Mouse (Mus musculus) myocyte (in vitro differentiated cells): ENCODE results near the gene Maats1. TPM values are rescaled to one million over a fixed set of nuclear protein-coding genes. Genes with fewer than 3 reads are reported as not detected.
A peak's percentile ranks its signal among the peaks of the same experiment; 100 is the strongest.

ENCODE experiments used
- H3K27me3 ChIP-seq: one replicate; pipeline ENCODE4 v1.6.1; 2011; ENCODE audit not compliant: control insufficient read depth, insufficient read depth, insufficient read length
- H3K36me3 ChIP-seq: one replicate; pipeline ENCODE4 v1.6.1; 2011; ENCODE audit not compliant: control insufficient read depth, insufficient read depth
- H3K4me2 ChIP-seq: one replicate; pipeline ENCODE4 v1.6.1; 2011; ENCODE audit warnings: low read depth, control low read depth
- H3K4me3 ChIP-seq: one replicate; pipeline ENCODE4 v1.5.1; 2011; ENCODE audit warnings: mild to moderate bottlenecking, control low read depth, moderate library complexity
- H3K79me2 ChIP-seq: one replicate; pipeline ENCODE4 v1.6.1; 2011; ENCODE audit not compliant: control insufficient read depth, insufficient read depth
- H3ac ChIP-seq: one replicate; pipeline ENCODE4 v1.6.1; 2011; ENCODE audit not compliant: control insufficient read depth, insufficient read length
- CEBPB ChIP-seq: IDR thresholded peaks from 2 replicates; pipeline ENCODE4 v1.6.1; 2011; ENCODE audit warnings: mild to moderate bottlenecking, moderate library complexity; ENCODE audit not compliant: poor library complexity, insufficient read depth, severe bottlenecking
- E2F4 ChIP-seq: IDR thresholded peaks from one replicate; pipeline ENCODE4 v1.6.1; 2011; ENCODE audit warnings: mild to moderate bottlenecking, control low read depth, moderate library complexity; ENCODE audit not compliant: insufficient read depth
- MAX ChIP-seq: IDR thresholded peaks from one replicate; pipeline ENCODE4 v1.6.1; 2011; ENCODE audit warnings: low read depth, mild to moderate bottlenecking, control low read depth
- MYOD1 ChIP-seq, 3 experiments: IDR thresholded peaks; one replicate each; pipeline ENCODE4 v1.6.1; 2011; ENCODE audit warnings: control low read depth in 2 of 3, low read depth in 2 of 3, mild to moderate bottlenecking in 2 of 3, moderate library complexity in 1 of 3; ENCODE audit not compliant: insufficient read length in 2 of 3, control insufficient read depth in 1 of 3
- MYOG ChIP-seq, 3 experiments: IDR thresholded peaks; one replicate each; pipeline ENCODE4 v1.6.1; 2011; ENCODE audit warnings: control low read depth in 2 of 3, low read depth in 2 of 3, mild to moderate bottlenecking in 2 of 3; ENCODE audit not compliant: insufficient read length in 2 of 3, control insufficient read depth in 1 of 3, insufficient read depth in 1 of 3
- POLR2A ChIP-seq: IDR thresholded peaks from one replicate; pipeline ENCODE4 v1.6.1; 2011; ENCODE audit warnings: low read depth, mild to moderate bottlenecking, control low read depth, moderate library complexity; ENCODE audit not compliant: insufficient read length
- POLR2AphosphoS2 ChIP-seq: IDR thresholded peaks from one replicate; pipeline ENCODE4 v1.6.1; 2011; ENCODE audit warnings: low read depth, control low read depth; ENCODE audit not compliant: insufficient read length
- REST ChIP-seq: IDR thresholded peaks from one replicate; pipeline ENCODE4 v1.6.1; 2011; ENCODE audit warnings: mild to moderate bottlenecking, control low read depth, moderate library complexity; ENCODE audit not compliant: insufficient read depth, insufficient read length
- SRF ChIP-seq: IDR thresholded peaks from one replicate; pipeline ENCODE4 v1.6.1; 2011; ENCODE audit warnings: low read depth; ENCODE audit not compliant: control insufficient read depth, insufficient read length
- TCF12 ChIP-seq: IDR thresholded peaks from one replicate; pipeline ENCODE4 v1.6.1; 2011; ENCODE audit warnings: mild to moderate bottlenecking, control low read depth; ENCODE audit not compliant: poor library complexity, insufficient read depth, severe bottlenecking
- TCF3 ChIP-seq: IDR thresholded peaks from one replicate; pipeline ENCODE4 v1.6.1; 2011; ENCODE audit warnings: low read depth, control low read depth; ENCODE audit not compliant: insufficient read length
- USF1 ChIP-seq: IDR thresholded peaks from one replicate; pipeline ENCODE4 v1.6.1; 2011; ENCODE audit warnings: low read depth, mild to moderate bottlenecking, control low read depth, moderate library complexity
- polyA plus RNA-seq: library from polyadenylated mRNA; unstranded; fragments of >200 nt; fragmentation: generic; extraction: Trizol; gene quantifications from one replicate; pipeline ENCODE4 v1.2.1, GENCODE M21; 2012; ENCODE audit warnings: missing spikeins

Maats1 gene
- polyA plus RNA-seq, 1 experiment: 1.1 TPM

GRCm38 (mm10) chr16:38379493-38379892 is 37.5 kb upstream of the Maats1 start:
- Histone ChIP-seq H3ac (no peak overlapping the region), H3K36me3 (no peaks in the 10 kb centered on the region), H3K4me3 (no peak overlapping the region)

GRCm38 (mm10) chr16:38379088-38379487 is 37.1 kb upstream of the Maats1 start:
- H3K4me3 ChIP-seq: no peak overlapping the region
- peak overlapping the region; percentile 54 for H3K4me2 ChIP-seq
- no peak overlapping the region for H3ac ChIP-seq
- H3K79me2 ChIP-seq: no peaks in the 10 kb centered on the region
- no peaks in the 10 kb centered on the region for H3K36me3 ChIP-seq
- H3K27me3 ChIP-seq: no peaks in the 10 kb centered on the region
- TF ChIP-seq MYOG (IDR thresholded peaks at IDR 0.05; ENCODE audit: control insufficient read depth in 1 of 3, insufficient read depth in 1 of 3, insufficient read length in 2 of 3, low read depth in 2 of 3): peak; percentile 27 to 75 (median 72)
- peak in 2 of 3 experiments; percentile 80 to 83 for TF ChIP-seq MYOD1 (IDR thresholded peaks at IDR 0.05; ENCODE audit: control insufficient read depth in 1 of 3, insufficient read length in 2 of 3, low read depth in 2 of 3)
- peak; percentile 78 for TF ChIP-seq TCF12
- TF ChIP-seq USF1: no peak
- TF ChIP-seq MAX: no peak
- TF ChIP-seq POLR2AphosphoS2: no peak
- TF ChIP-seq POLR2A: no peak
- no peak for TF ChIP-seq REST
- TF ChIP-seq E2F4: no peak
- no peak for TF ChIP-seq TCF3
- no peak for TF ChIP-seq SRF

More at GRCm38 (mm10) chr16:38379493-38379892, 37.5 kb upstream of the Maats1 start:
- TF ChIP-seq SRF: no peak
- no peak for TF ChIP-seq MAX
- TF ChIP-seq TCF3: no peak
- TF ChIP-seq E2F4: no peak
- no peak for TF ChIP-seq REST
- peak in 1 of 3 experiments; percentile 10 for TF ChIP-seq MYOD1 (IDR thresholded peaks at IDR 0.05; ENCODE audit: control insufficient read depth in 1 of 3, insufficient read length in 2 of 3, low read depth in 2 of 3)
- TF ChIP-seq MYOG (IDR thresholded peaks at IDR 0.05; ENCODE audit: control insufficient read depth in 1 of 3, insufficient read depth in 1 of 3, insufficient read length in 2 of 3, low read depth in 2 of 3): no peak
- TF ChIP-seq POLR2A: no peak
- peak overlapping the region; percentile 54 for H3K4me2 ChIP-seq
- no peaks in the 10 kb centered on the region for H3K79me2 ChIP-seq
- H3K27me3 ChIP-seq: no peaks in the 10 kb centered on the region

DNA sequence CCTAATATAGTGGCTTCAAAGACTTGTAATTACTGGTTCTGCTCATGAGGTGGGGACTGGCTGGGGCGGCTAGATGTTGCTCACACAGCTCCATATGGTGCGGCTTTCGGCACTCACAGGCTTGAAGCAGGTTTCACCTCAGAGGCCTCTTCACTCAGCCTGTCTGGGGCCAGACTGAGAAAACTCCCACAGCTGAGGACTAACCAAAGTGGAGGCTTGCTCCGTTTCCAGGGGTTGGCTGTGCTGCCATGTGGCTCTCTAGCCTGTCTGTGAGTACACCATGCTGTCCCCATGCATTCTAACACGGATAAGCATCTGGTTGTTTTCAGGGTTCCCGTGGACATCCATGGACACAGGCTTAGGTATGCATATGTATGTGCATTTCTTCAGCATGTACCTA is 36.6 kb upstream of the Maats1 start:
- Histone ChIP-seq H3K4me3 (no peak overlapping the region), H3ac (no peak overlapping the region), H3K36me3 (no peaks in the 10 kb centered on the region), H3K79me2 (no peaks in the 10 kb centered on the region), H3K4me2 (peak overlapping the region; percentile 54), H3K27me3 (no peaks in the 10 kb centered on the region)
- TF ChIP-seq POLR2A (no peak), CEBPB (no peak), SRF (no peak), POLR2AphosphoS2 (no peak), E2F4 (no peak), USF1 (no peak), MYOG (IDR thresholded peaks at IDR 0.05; ENCODE audit: control insufficient read depth in 1 of 3, insufficient read depth in 1 of 3, insufficient read length in 2 of 3, low read depth in 2 of 3) (no peak), TCF12 (no peak), REST (no peak)

DNA sequence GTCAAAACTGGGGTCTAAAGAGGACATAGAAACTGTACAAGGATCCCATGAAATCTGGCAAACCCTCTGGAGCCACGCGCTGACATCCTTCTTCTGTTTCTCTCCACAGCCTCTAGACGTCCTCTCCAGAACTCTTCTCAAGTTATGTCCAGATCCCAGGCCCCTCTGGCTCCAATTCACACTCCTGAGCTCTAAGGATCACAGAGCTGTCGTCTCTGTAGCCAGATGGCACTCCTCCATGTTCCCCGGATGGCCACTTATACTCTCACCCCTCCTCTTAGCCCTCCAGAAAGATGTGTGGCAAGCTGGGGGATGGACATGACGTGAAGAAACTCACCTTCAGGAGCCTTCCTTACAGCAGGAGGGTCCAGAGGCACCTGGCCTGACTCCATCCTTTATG is 35.6 kb upstream of the Maats1 start:
- no peak overlapping the region for H3ac ChIP-seq
- no peaks in the 10 kb centered on the region for H3K36me3 ChIP-seq
- H3K4me3 ChIP-seq: no peak overlapping the region
- no peak for TF ChIP-seq CEBPB
- no peak for TF ChIP-seq USF1
- TF ChIP-seq TCF3: no peak
- no peak for TF ChIP-seq SRF
- no peak for TF ChIP-seq MYOG (IDR thresholded peaks at IDR 0.05; ENCODE audit: control insufficient read depth in 1 of 3, insufficient read depth in 1 of 3, insufficient read length in 2 of 3, low read depth in 2 of 3)
- no peak for TF ChIP-seq TCF12
- TF ChIP-seq MAX: no peak
- no peak for TF ChIP-seq MYOD1 (IDR thresholded peaks at IDR 0.05; ENCODE audit: control insufficient read depth in 1 of 3, insufficient read length in 2 of 3, low read depth in 2 of 3)
- TF ChIP-seq REST: no peak
- no peak for TF ChIP-seq POLR2A
- TF ChIP-seq E2F4: no peak
- TF ChIP-seq POLR2AphosphoS2: no peak
- no peak overlapping the region for H3K4me2 ChIP-seq
- no peaks in the 10 kb centered on the region for H3K79me2 ChIP-seq
- H3K27me3 ChIP-seq: no peaks in the 10 kb centered on the region

- no peaks in the 10 kb centered on the region for H3K36me3 ChIP-seq
- no peaks in the 10 kb centered on the region for H3K27me3 ChIP-seq
- H3K79me2 ChIP-seq: no peaks in the 10 kb centered on the region
- no peak overlapping the region for H3ac ChIP-seq
- H3K4me2 ChIP-seq: peak overlapping the region; percentile 5
- H3K4me3 ChIP-seq: no peak overlapping the region
- TF ChIP-seq TCF12: no peak
- TF ChIP-seq CEBPB: no peak
- TF ChIP-seq MYOG (IDR thresholded peaks at IDR 0.05; ENCODE audit: control insufficient read depth in 1 of 3, insufficient read depth in 1 of 3, insufficient read length in 2 of 3, low read depth in 2 of 3): no peak
- TF ChIP-seq SRF: no peak
- TF ChIP-seq USF1: no peak
- TF ChIP-seq E2F4: no peak
- no peak for TF ChIP-seq POLR2AphosphoS2
Observed at GRCm38 (mm10) chr16:38376841-38377249, 34.9 kb upstream of the Maats1 start.
